Mouse (Mus musculus) gastrocnemius, postnatal 10 days (tissue): Measurements from ENCODE around the gene Tnxb. TPM values are rescaled to one million over a fixed set of nuclear protein-coding genes. Genes with fewer than 3 reads are reported as not detected.
"Not testable (repeated sequence)": the region's sequence is repeated elsewhere in the genome, so short reads cannot be mapped to it uniquely, and the experiment has no call there.

Source experiments
- DNase-seq: peaks from one replicate; pipeline ENCODE4 v3.0.0; 2021; ENCODE audit warnings: mixed read lengths
- total RNA-seq, 2 experiments: library from RNA; stranded (reverse); gene quantifications; 2 replicates each; pipeline ENCODE4 v1.2.3; 2021

Gene Tnxb
- total RNA-seq, 2 experiments from 2014 or later = 90.2 to 123 TPM

DNA sequence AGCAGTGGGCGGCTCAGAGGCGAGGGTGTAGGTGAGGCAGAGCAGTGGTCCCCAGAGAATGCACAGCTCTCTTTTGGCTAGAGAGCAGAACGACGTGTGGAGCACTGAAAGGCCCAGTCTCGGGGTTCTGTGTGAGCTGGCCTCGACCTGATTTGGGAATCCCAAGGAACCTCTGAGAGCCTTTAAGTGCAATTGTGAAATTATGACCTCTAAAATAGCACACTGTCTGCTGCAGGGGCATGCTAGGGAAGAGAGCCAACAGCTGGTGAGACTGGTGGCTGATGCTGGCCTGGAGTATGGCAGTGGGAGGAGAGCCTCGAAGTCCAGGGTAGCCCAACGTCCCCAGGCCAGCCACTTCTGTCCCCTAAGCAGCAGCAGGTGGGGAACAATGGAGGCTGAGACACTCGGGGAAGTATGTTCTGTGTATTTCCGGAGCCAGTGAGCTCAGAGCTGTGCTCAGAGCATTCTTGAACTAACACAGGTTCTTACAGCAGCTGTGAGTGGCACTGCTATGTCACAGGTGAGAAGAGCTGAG is 13.4 kb downstream of the Tnxb start:
- no peak for DNase-seq

DNA sequence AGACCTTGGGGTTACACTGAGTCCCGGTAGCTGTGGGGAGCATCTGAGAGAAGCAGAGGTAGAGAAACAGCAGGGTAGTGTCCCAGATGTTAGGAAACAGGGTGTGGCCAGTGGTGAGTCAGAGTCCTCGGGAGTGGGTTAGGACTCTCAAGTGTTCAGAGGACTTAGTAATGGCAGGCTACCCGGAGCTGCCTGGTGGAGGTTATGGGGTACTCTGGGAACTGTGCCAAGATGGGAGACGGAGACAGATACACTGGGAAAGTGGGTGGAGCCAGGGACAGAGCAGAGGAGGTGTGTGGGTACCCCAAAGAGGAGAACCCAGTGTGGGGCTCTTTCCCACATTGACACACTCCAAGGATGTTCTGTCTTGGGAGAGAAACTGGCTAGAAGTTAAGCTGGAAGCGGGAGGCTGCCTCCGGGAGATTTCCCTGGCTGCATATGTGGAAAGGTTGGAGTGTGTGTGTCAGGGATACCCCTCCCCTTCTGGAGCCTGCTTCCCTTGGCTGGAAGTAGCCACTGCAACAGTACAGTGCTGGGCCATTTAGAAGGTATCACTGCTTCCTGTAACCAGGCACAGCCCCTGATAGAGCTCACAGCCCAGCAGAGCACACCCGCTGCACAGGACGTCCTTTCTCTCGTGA is 14.0 kb downstream of the Tnxb start:
- DNase-seq = no peak

GRCm38 (mm10) chr17:34685120-34686110 is 15.1 kb downstream of the Tnxb start:
- DNase-seq = peak; percentile 85

- no peak for DNase-seq
These were observed 18.6 kb downstream of the Tnxb start for GRCm38 (mm10) chr17:34688889-34689288.

DNA sequence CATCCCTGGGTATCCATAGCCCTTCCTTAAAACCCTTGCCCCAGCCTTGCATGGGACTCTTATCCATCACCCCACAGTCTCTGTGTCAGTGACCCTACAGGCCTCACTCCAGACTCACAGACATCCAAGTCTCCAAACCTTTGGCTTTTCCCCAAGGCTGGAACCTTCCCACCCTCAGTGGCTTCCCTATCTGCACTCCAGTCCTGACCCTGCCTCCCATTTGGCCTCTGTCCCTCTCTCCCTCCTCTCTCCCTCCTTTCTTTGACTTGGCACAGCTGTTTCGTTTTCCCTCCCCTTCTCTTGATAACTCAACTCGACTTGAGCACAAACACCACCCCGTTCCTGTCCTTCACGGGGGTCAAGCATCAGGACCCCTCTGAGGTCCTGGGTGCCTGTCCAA is 20.1 kb downstream of the Tnxb start:
- peak; percentile 43 for DNase-seq

DNA sequence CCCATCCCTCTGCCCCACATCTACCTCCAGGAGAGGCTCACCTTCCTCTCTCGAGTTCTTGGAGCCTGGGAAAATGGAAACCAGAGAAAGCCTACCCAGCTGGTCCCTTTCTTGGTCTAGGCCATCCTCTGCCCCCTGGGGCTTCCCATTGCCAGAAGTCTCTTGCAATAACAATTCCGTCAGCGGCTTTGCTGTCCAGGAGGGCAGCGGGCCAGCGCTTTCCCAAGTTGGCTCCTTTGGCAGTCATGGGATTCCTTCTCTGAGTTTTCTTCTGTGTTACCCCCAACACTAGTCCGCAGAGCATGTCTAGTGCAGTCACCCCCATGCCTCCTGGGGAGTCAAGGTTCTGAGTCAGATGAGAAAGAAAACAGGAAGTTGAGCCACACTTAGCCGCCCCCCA is 22.6 kb downstream of the Tnxb start:
- peak; percentile 86 for DNase-seq

- no peak for DNase-seq
These were observed 29.5 kb downstream of the Tnxb start for GRCm38 (mm10) chr17:34699575-34700408.

DNA sequence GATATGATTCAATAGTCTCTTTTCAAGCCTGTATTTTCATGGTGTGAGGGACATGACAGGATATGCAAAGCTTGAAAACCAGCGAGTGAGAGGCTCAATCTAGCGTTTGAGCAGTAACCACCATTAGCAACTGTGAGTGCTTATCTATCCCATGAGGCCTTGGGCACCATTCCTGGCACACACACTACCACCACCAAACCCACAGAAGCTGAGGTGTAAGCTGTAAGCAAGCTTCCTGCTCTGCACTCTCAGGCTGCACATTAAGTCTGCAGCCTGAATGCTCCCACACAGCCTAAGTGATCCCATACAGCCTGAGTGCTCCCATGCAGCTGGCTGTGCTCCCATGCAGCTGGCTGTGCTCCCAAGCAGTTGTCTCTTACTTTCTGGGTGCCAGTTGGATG is 30.3 kb downstream of the Tnxb start:
- no peak for DNase-seq

GRCm38 (mm10) chr17:34706476-34706875 is 36.1 kb downstream of the Tnxb start:
- DNase-seq = not testable (repeated sequence)

DNA sequence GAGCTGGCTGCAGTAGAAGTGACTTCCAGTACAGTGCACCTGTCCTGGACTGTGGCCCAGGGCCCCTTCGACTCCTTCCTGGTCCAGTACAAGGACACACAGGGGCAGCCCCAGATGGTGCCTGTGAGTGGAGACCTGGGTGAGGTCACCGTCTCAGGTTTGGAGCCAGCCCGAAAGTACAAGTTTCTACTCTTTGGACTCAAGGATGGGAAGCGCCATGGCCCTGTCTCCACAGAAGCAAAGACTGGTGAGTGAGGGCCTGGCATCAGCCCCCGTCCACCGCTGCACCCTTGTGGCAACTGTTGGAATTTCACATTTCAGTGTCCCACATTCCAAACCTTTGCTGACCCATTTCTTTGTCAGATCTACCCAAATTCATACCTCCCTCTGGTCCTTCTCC is 42.6 kb downstream of the Tnxb start:
- peak; percentile 75 for DNase-seq

DNA sequence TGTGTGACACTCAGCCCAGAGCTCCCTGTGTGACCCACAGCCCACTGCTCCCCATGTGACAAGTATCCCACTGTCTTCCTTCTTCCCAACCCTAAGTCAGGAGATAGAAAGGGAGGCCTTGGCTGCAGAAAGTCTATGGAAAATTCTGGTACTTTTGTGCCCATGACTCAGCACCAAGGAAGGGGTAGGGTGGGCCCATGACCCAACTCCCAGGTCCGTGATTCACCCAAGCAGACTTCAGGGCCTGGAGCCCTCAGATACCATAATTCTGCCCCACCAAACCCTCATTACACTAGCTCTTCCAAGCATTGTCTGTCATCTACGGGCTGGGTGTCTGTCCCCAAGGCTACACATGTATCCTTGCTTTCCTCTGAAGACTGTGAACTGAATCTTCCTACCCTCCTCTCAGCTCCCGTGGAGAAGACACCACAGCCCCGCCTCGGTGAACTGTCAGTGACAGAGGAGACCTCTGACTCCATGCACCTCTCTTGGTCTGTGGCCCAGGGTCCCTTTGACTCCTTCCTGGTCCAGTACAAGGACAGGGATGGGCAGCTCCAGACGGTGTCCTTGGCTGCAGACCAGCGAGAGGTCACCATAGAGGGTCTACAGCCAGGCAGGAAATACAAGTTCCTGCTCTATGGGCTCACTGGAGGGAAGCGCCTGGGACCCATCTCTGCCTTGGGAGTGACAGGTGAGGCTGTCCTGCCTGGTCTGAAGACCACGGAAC is 44.0 kb downstream of the Tnxb start:
- DNase-seq = not testable (repeated sequence)

DNA sequence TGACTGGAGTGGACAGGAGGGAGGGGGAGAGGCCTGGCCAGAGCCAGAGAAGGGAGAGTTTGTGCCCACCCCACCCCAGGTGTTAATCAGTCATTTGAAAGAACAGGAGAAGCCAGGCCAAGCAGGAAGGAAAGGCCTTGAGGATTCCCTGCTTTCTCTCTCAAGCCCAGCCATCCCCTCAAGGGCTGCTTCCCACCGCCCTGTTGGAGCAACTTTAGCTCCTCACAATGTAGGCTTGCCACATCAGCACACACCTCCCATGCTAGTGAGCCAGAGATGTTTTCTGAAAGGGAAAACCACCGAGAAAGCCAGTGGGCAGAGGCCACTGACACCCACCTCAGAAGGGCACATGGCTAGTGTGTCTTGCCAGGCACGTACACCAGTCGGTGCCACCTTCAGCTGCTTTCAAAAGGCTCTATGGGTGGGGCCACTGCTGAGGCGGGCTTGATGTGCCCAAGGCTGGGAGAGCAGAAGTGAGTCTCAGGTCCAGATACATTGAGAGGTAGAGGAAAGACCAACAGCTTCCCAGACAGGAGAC is 44.6 kb downstream of the Tnxb start:
- not testable (repeated sequence) for DNase-seq

DNA sequence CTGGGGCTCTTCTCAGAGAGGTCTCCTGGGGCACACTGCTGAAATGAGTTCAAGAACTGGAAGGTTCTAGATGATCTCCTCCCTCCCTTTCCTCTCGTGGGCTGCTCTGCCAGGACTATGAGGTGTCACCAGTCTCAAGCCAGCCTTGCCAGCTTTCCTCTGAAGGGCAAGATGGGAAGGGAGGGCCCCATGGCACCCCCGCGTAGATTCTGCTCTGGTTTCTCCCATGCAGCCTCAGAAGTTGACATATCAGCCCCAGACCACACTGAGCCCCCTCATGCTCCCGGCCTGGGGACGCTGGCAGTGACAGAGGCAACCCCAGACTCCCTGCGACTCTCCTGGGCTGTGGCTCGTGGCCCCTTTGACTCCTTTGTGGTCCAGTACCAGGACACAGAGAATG is 45.1 kb downstream of the Tnxb start:
- DNase-seq = not testable (repeated sequence)

DNA sequence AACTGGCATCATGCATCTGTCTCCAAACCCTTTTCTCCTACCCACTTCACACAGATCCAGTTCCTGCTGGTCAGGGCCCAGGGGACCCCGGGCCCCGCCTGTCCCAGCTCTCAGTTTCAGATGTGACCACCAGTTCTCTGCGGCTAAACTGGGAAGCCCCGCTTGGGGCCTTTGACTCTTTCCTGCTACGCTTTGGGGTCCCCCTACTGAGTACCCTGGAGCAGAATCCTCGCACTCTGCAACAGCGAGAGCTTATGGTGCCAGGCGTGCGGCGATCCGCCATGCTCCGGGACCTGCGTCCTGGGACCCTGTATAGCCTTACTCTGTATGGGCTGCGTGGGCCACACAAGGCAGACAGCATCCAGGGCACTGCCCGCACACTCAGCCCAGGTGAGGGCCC is 45.9 kb downstream of the Tnxb start:
- no peak for DNase-seq

- DNase-seq = no peak
These were observed 47.1 kb downstream of the Tnxb start for GRCm38 (mm10) chr17:34717401-34717800.

- not testable (repeated sequence) for DNase-seq
These were observed 49.6 kb downstream of the Tnxb start for GRCm38 (mm10) chr17:34719886-34720285.

DNA sequence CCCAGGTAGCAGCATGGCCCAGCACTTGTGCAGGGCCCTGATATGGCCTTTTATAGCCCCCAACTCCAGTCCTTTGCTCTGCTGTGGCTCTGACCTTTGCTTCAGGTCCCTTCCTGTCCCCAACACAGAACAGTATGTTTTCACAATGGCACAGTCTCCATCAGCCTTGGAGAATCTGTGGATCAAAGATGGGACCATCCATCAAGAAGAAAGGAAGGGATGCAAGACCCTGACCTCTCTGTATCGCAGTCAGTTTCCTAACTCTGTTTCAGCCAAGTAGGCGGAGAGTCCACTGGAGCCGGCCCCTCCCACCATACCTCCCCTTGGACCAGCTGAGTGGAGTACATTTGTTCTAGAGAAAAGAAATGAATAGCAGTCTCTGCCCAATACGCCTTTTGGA is 51.9 kb downstream of the Tnxb start:
- not testable (repeated sequence) for DNase-seq

GRCm38 (mm10) chr17:34723066-34723465 is 52.7 kb downstream of the Tnxb start:
- no peak for DNase-seq

DNA sequence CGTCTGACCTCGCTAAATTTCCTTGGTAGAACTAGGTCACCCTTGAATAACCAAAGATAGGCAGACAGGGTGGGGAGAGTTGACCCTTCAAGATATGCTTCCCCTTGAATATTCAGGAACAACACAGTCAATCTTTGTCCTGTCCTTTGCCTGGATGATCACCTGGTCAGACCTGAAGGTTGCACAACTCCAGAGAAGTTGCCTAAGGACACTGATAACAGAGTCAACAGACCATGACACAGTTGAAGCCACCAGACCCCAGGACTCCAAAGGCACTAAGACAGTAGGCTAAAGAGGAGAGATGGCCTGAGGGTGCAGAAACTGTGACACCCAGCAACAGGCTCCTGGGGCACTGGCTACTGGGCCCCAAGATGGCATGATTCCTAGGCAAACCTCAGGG is 57.6 kb downstream of the Tnxb start:
- DNase-seq = no peak

- DNase-seq = not testable (repeated sequence)
These were observed 58.8 kb downstream of the Tnxb start for GRCm38 (mm10) chr17:34729155-34729554.
